Comparison of ENCODE assay signal across 8 mouse cellular contexts in the genomic region with DNA sequence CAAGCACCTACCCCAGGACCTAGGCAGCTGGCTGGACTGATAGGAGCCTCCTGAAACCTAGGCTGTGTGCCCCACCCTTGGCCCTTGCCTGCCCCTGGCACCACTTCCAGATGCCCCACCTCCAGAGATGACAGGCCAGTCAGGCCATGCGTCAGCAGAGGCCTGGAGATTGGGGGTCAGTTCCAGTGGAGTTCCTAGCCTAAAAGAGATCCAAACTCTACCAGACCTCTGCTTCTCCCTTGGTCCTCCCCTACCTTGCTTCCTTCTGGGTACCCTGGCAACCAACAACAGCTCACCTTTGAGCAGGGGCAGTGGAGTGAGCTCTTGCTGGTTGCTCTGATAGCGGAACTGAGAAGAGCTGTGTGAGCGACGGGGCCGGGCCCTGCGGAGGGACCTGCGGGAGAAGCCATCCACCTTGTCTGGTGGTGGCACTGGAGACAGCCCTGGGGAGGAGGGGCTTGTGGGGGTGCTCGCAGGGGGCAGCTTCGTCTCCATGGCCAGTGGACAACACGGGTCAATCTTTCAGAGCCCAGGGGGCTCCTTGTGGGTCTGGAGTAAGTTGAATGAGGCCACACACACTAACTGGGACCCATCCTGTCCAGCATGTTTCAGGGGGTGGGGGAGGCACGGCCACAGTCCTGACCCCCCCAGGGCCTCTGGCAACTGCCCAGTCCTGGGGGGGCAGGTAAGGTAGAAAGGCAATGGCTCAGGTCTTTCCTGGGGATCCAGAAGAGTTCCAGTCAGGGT. TPM values are rescaled to one million over a fixed set of nuclear protein-coding genes. Genes with fewer than 3 reads are reported as not detected.
A peak's percentile ranks its signal among the peaks of the same experiment; 100 is the strongest.
DNase-seq lines count a peak whose midpoint lies in the region; ATAC-seq and TF ChIP-seq lines count a peak whose summit lies in the region.

No protein-coding gene starts in this region.

- H3K27me3 ChIP-seq in kidney, embryonic 14.5 days (ENCODE audit: control insufficient read depth, insufficient read depth, low read length), result no peaks in the 10 kb centered on the region
- no peaks in the 10 kb centered on the region for H3K27me3 ChIP-seq in hindbrain, embryonic 10.5 days (ENCODE audit: insufficient read depth, poor library complexity, severe bottlenecking)
- no peaks in the 10 kb centered on the region for H3K27me3 ChIP-seq in lung, embryonic 15.5 days

- H3K4me1 ChIP-seq in kidney, embryonic 14.5 days (ENCODE audit: control insufficient read depth, insufficient read depth, low read length), result peaks cover 17% of the 10 kb centered on the region
- peaks cover 5% of the 10 kb centered on the region for H3K4me1 ChIP-seq in cortical plate, adult 2 months (ENCODE audit: control insufficient read depth, insufficient read depth, low read length)
- peaks cover 30% of the 10 kb centered on the region for H3K4me1 ChIP-seq in hindbrain, embryonic 10.5 days (replicated peaks)
- H3K4me1 ChIP-seq in lung, embryonic 15.5 days, result peaks cover 20% of the 10 kb centered on the region

- ATAC-seq in kidney, embryonic 14.5 days (ENCODE audit: low FRiP score, low TSS enrichment), result no peak
- no peak for ATAC-seq in lung, embryonic 15.5 days (ENCODE audit: borderline replicate concordance, extremely low read depth, low FRiP score, low TSS enrichment)

- H3K36me3 ChIP-seq in kidney, embryonic 14.5 days (ENCODE audit: control insufficient read depth, insufficient read depth, low read length), result peaks cover 28% of the 10 kb centered on the region; the same call in 1 of the 2 replicates
- peaks cover 41% of the 10 kb centered on the region for H3K36me3 ChIP-seq in hindbrain, embryonic 10.5 days
- peaks cover 6% of the 10 kb centered on the region; the same call in 1 of the 2 replicates for H3K36me3 ChIP-seq in lung, embryonic 15.5 days

- no peaks in the 10 kb centered on the region for H3K9me3 ChIP-seq in kidney, embryonic 14.5 days (ENCODE audit: control insufficient read depth, low read length)
- no peaks in the 10 kb centered on the region for H3K9me3 ChIP-seq in hindbrain, embryonic 10.5 days
- H3K9me3 ChIP-seq in lung, embryonic 15.5 days, result no peaks in the 10 kb centered on the region

- H3K27ac ChIP-seq in kidney, embryonic 14.5 days (ENCODE audit: low read depth, low read length), result no peak overlapping the region
- no peak overlapping the region for H3K27ac ChIP-seq in cortical plate, adult 2 months (ENCODE audit: insufficient read depth, low read length)
- peak overlapping the region; percentile 96 for H3K27ac ChIP-seq in hindbrain, embryonic 10.5 days
- no peak overlapping the region for H3K27ac ChIP-seq in lung, embryonic 15.5 days

- H3K4me3 ChIP-seq in kidney, embryonic 14.5 days (ENCODE audit: low read length), result peak overlapping the region; percentile 76
- peak overlapping the region; percentile 51 for H3K4me3 ChIP-seq in cortical plate, adult 2 months (ENCODE audit: insufficient read depth, low read length)
- peak overlapping the region; percentile 90 for H3K4me3 ChIP-seq in hindbrain, embryonic 10.5 days
- H3K4me3 ChIP-seq in lung, embryonic 15.5 days, result peak overlapping the region; percentile 81

- TF ChIP-seq POLR2A in cortical plate, adult 2 months (IDR thresholded peaks at IDR 0.05; ENCODE audit: extremely low read depth, insufficient read depth, low read length), result no peak

- TF ChIP-seq CTCF in cortical plate, adult 2 months (IDR thresholded peaks at IDR 0.05; ENCODE audit: extremely low read depth, insufficient read depth, low read length), result no peak

- H3K4me2 ChIP-seq in kidney, embryonic 14.5 days (replicated peaks; ENCODE audit: low read depth, low read length), result peak overlapping the region; percentile 88
- peak overlapping the region; percentile 72 for H3K4me2 ChIP-seq in lung, embryonic 15.5 days

- WGBS in kidney, embryonic 14.5 days, result 71% methylated on average over 11 of the region's 11 CpGs
- WGBS in hindbrain, embryonic 10.5 days, result 62% methylated on average over 11 of the region's 11 CpGs
- WGBS in lung, embryonic 15.5 days, result 58% methylated on average over 11 of the region's 11 CpGs

- DNase-seq in kidney, adult 18-20 months, result no peak
- no peak for DNase-seq in hindbrain, embryonic 10.5 days (ENCODE audit: low spot score)
- peak; percentile 77 to 83 for DNase-seq in spleen, postnatal 4 days (ENCODE audit: low spot score in 2 of 2)
- no peak for DNase-seq in gastrocnemius, postnatal 25 days
- DNase-seq in thymus, postnatal 14 days, result no peak

- H3K9ac ChIP-seq in kidney, embryonic 14.5 days (ENCODE audit: low read depth, low read length), result peak overlapping the region; percentile 79; the same call in 1 of the 2 replicates
- peak overlapping the region; percentile 56 for H3K9ac ChIP-seq in lung, embryonic 15.5 days

RNA-seq across cellular contexts. Expression of a gene that starts 1.2 kb away (rescaled TPM):
- polyA plus RNA-seq in kidney, embryonic 14.5 days (2014; fragmentation: Nextera tagmentation; extraction: Ambion mirVana), result 16.4 and 19.7 TPM in 2 replicates
- polyA plus RNA-seq in cortical plate, adult 2 months (2012; rRNA removed), result 154 and 160 TPM in 2 replicates
- 37.8 and 53.8 TPM in 2 replicates for polyA plus RNA-seq in hindbrain, embryonic 10.5 days (2016; fragmentation: Nextera tagmentation; extraction: Ambion mirVana)
- 17.1 and 19.2 TPM in 2 replicates for polyA plus RNA-seq in lung, embryonic 15.5 days (2015; fragmentation: Nextera tagmentation; extraction: Ambion mirVana)
- total RNA-seq in gastrocnemius, postnatal 25 days (2021), result 10 to 100 TPM; 28.8 to 32.5 TPM

RNA-seq across cellular contexts. Expression of a gene that starts 7.0 kb away (rescaled TPM):
- 7.2 and 12.4 TPM in 2 replicates for polyA plus RNA-seq in kidney, embryonic 14.5 days (2014; fragmentation: Nextera tagmentation; extraction: Ambion mirVana)
- polyA plus RNA-seq in cortical plate, adult 2 months (2012; rRNA removed), result 28.9 and 31.0 TPM in 2 replicates
- 10.3 and 14.9 TPM in 2 replicates for polyA plus RNA-seq in hindbrain, embryonic 10.5 days (2016; fragmentation: Nextera tagmentation; extraction: Ambion mirVana)
- 8.9 and 9.3 TPM in 2 replicates for polyA plus RNA-seq in lung, embryonic 15.5 days (2015; fragmentation: Nextera tagmentation; extraction: Ambion mirVana)
- total RNA-seq in gastrocnemius, postnatal 25 days (2021), result 10 to 100 TPM; 15.3 to 16.7 TPM

RNA-seq across cellular contexts. Expression of a gene that starts 8.3 kb away (rescaled TPM):
- polyA plus RNA-seq in kidney, embryonic 14.5 days (2014; fragmentation: Nextera tagmentation; extraction: Ambion mirVana), result 0.93 TPM in 1 of 2 replicates, not detected in the other
- polyA plus RNA-seq in cortical plate, adult 2 months (2012; rRNA removed), result 0.21 TPM in 1 of 2 replicates, not detected in the other
- 0.57 TPM in 1 of 2 replicates, not detected in the other for polyA plus RNA-seq in hindbrain, embryonic 10.5 days (2016; fragmentation: Nextera tagmentation; extraction: Ambion mirVana)
- polyA plus RNA-seq in lung, embryonic 15.5 days (2015; fragmentation: Nextera tagmentation; extraction: Ambion mirVana), result 0.48 TPM in 1 of 2 replicates, not detected in the other
- not detected for total RNA-seq in gastrocnemius, postnatal 25 days (2021)

RNA-seq across cellular contexts. Expression of a gene that starts 42.0 kb away (rescaled TPM):
- polyA plus RNA-seq in kidney, embryonic 14.5 days (2014; fragmentation: Nextera tagmentation; extraction: Ambion mirVana), result 38.3 and 46.0 TPM in 2 replicates
- polyA plus RNA-seq in cortical plate, adult 2 months (2012; rRNA removed), result 48.2 and 49.2 TPM in 2 replicates
- polyA plus RNA-seq in hindbrain, embryonic 10.5 days (2016; fragmentation: Nextera tagmentation; extraction: Ambion mirVana), result 87.8 and 103 TPM in 2 replicates
- 66.7 and 76.1 TPM in 2 replicates for polyA plus RNA-seq in lung, embryonic 15.5 days (2015; fragmentation: Nextera tagmentation; extraction: Ambion mirVana)
- 10 to 100 TPM; 33.1 to 34.3 TPM for total RNA-seq in gastrocnemius, postnatal 25 days (2021)

RNA-seq across cellular contexts. Expression of a gene that starts 50.3 kb away (rescaled TPM):
- polyA plus RNA-seq in kidney, embryonic 14.5 days (2014; fragmentation: Nextera tagmentation; extraction: Ambion mirVana), result not detected in 2 replicates
- 0.09 and 0.23 TPM in 2 replicates for polyA plus RNA-seq in cortical plate, adult 2 months (2012; rRNA removed)
- 0.12 TPM in 1 of 2 replicates, not detected in the other for polyA plus RNA-seq in hindbrain, embryonic 10.5 days (2016; fragmentation: Nextera tagmentation; extraction: Ambion mirVana)
- not detected in 2 replicates for polyA plus RNA-seq in lung, embryonic 15.5 days (2015; fragmentation: Nextera tagmentation; extraction: Ambion mirVana)
- not detected for total RNA-seq in gastrocnemius, postnatal 25 days (2021)

Comparison
In these comparisons a context has a peak if more than half of its experiments do, and no peak if none do; other contexts are left out.
1. DNase-seq: peak in spleen, postnatal 4 days (2 of 2); none in kidney, adult 18-20 months (single experiment), hindbrain, embryonic 10.5 days (single experiment), gastrocnemius, postnatal 25 days (single experiment) and thymus, postnatal 14 days (single experiment).
2. Peak in every context shown above with its lines, with median percentiles within 50 percentile points of each other: H3K4me3 ChIP-seq.